Mouse (Mus musculus): Measurements from ENCODE around the gene Gm49405.

Gene Gm49405

GRCm38 (mm10) chr19:3988066-3988465, 12.4 kb upstream of the Gm49405 start:
- no peak for DNase-seq

DNA sequence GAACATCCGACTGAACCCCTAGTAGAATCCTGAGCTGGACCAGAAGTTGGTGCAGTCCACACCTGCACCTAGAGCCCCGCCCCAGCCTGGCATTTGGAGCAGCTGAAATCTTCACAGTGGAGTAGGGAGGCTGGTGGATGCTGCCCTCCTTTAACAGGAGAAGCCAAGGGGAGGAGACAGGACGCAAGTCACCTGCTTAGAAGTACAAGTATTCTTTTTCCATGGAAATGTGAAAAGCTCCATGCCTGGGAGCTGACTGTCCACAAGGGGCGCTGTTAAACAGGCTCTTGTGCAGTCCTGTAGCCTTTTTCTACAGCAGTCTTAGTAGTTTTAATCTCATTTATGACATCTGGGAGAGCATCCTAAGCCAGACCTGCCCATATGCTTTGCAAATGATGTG, 11.7 kb upstream of the Gm49405 start:
- no peak for DNase-seq

GRCm38 (mm10) chr19:3990804-3991203, 9.6 kb upstream of the Gm49405 start:
- no peak for DNase-seq

DNA sequence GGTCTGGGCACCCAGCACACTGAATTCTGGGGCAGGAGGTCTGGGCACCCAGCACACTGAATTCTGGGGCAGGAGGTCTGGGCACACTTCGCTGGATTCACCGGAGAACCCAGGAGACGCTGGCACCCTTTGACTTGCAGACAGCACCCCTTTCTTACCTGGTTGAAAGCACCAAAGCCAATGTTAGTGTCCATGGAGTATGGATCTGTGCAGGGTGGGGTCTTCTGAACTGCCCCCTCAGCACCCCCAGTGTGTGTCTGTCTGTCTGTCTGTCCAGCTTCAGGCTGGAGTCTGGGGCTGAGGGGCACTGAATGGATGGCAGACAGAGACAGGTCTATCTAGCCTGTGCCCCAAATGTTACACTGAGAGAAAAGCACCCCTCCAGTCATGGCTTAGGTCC, 8.9 kb upstream of the Gm49405 start:
- DNase-seq, result no peak

- no peak for DNase-seq
Observed at GRCm38 (mm10) chr19:3991966-3992365, 8.5 kb upstream of the Gm49405 start.

DNA sequence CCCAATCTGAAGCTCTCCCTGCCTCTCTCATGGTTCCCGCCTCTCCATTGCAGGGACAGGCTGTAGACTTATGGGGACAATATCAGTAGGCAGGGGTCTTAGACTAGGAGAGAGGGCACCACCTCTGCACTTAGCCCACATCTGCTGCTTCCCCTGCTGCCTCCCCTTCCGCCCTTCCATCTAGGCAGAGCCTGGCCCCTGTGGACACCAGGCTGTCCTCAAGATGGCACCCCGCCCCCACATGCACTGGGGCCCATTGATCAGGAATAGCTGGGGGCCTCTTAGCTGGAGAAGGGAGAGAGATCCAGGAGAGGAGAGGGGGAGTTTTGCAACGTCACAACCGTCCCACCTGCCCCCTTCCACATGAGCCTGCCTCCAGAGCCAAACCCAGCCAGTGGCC, 8.0 kb upstream of the Gm49405 start, which contains the start of gene Tbx10:
Gene Tbx10 (plus strand): TSS at position 337 of the 400 bp plus-strand sequence.
- DNase-seq, result no peak

- no peak for DNase-seq
Observed at GRCm38 (mm10) chr19:3994932-3995331, 5.5 kb upstream of the Gm49405 start.

GRCm38 (mm10) chr19:3995505-3995904, 4.9 kb upstream of the Gm49405 start:
- DNase-seq, result no peak

- DNase-seq, result no peak
Observed at GRCm38 (mm10) chr19:3996106-3996505, 4.3 kb upstream of the Gm49405 start.

GRCm38 (mm10) chr19:3996747-3997146, 3.7 kb upstream of the Gm49405 start:
- DNase-seq, result no peak

GRCm38 (mm10) chr19:3997231-3997630, 3.2 kb upstream of the Gm49405 start:
- DNase-seq, result no peak

GRCm38 (mm10) chr19:3998335-3998734, 2.1 kb upstream of the Gm49405 start:
- DNase-seq, result no peak

DNA sequence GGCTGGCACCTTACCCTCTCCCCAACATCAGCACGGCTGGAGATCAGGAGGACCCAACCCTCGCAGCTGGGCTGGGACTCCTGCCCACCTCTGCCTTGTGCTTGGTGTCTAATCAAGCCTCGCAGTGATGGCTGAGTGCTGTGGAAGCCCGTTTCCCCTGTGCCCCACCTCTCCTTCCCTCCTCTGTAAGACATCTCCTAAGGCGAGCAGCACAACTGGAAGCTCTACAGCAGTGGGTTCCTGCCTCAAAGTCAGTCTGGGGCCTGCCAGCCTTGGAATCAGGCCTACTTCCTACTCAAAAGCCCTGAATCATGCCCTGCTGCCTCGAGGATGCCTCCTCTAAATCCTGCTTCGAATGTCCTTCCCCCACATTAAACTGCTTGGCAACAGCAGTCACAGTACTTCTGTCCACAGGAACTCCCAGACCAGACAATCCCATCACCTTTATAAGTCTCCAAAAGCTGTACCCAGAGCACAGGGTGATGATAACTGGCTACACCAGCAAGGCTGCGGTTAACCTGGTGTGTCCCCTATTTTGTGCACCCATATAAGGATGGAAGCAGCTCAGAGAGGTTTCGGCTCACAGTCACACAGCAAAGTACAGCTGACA, 1.2 kb upstream of the Gm49405 start:
- no peak for DNase-seq

DNA sequence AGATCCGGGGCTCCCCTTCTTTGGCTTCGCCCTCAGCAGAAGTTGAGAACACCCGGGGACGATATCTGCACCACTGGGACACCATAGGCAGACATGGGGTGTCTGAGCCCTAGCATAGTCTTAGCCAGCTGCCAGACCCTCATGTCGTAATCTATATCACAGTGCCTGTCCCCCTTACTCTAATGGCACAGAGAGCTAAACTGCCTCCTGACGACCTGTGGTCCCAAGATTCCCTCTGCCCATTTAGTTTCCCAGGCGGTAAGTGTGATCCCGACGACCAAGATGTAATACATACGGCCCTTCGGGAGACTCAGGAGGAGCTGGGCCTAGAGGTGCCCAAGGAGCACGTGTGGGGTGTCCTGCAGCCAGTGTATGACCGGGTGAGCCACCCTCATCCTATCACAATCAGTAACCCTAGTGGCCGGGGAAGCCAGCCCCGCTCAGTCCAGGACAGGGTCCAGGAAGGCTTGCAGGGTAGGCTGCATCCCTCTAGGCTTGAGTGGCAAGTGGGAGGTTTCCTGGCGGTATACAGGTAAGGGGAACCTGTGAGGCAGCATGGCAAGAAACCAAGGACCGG, 611 bp downstream of the Gm49405 start:
- no peak for DNase-seq

GRCm38 (mm10) chr19:4001752-4002151, 1.3 kb downstream of the Gm49405 start:
- no peak for DNase-seq

DNA sequence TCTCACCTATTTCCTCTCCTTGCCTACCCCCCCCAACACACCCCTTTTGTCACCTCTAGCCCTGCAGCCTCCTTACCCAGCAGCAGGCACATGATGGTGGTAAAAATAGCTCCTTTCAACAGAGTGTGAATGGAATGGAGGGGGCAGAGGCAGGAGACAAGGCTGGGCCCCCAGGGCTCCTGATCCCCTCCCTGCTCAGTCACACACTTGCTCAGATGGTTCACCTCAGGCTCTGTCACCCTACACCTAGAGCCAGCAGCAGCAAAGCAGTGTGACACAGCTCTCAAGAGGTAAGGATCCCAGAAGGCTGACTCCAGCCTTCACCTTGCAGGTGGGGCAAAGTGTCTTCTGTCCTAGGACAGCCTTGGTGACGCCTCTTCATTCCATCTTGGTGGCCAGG, 2.7 kb downstream of the Gm49405 start, which contains the start of gene Doc2g:
Gene Doc2g (plus strand): TSS at position 202 of the 400 bp plus-strand sequence.
- no peak for DNase-seq

DNA sequence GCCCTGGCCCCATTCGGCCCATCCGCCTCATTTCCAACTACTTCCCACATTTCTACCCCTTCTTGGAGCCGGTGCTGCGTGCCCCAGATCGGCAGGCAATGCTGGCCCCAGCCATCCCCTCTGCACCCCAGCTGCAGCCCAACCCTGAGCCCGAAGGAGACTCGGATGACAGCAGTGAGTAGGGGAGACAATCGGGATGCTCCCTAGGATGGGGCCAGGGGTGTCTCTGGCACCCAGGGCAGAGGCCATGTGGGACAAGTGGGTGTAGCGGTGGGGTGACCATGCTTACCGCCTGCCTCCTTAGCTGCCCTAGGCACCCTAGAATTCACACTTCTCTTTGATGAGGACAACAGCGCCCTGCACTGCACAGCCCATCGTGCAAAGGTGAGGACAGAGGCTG, 3.2 kb downstream of the Gm49405 start:
- DNase-seq, result no peak

DNA sequence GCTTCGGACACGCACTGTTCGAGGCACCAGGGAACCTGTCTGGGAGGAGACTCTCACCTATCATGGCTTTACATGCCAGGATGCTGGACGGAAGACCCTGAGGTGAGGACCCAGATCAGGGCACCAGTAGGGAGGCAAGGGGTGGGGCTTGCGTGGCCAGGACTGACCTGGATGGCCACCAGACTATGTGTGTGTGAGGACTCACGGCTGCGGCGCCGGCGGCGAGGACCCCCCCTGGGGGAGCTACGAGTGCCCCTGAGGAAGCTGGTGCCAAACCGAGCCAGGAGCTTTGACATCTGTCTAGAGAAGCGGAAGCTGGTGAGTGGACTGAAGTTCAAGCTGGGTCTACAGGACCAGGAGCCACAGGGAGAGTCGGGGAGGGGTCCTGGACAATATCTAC, 3.9 kb downstream of the Gm49405 start:
- no peak for DNase-seq

GRCm38 (mm10) chr19:4005091-4005490, 4.7 kb downstream of the Gm49405 start:
- no peak for DNase-seq

DNA sequence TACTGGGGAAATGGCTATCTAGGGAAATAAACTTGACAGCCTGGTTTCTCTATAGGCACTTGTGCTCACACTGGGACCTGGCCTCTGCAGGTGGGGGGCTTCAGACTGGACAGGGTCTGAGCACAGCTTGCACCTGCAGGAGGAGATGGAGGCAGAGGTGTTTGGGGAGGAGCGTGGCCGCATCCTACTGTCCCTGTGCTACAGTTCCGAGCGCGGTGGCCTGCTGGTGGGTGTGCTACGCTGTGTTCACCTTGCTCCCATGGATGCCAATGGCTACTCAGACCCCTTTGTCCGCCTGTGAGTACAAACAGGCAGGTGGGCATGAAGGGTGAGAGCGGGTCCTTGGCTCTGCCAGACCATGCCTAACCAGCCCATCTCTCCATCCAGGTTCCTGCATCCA, 5.5 kb downstream of the Gm49405 start:
- no peak for DNase-seq

GRCm38 (mm10) chr19:4011086-4011485, 10.7 kb downstream of the Gm49405 start:
- DNase-seq, result no peak

GRCm38 (mm10) chr19:4012432-4013022, 12.1 kb downstream of the Gm49405 start, which contains the start of gene Ndufv1:
Gene Ndufv1 (minus strand): TSS chr19:4012806.
- peak; percentile 96 for DNase-seq

DNA sequence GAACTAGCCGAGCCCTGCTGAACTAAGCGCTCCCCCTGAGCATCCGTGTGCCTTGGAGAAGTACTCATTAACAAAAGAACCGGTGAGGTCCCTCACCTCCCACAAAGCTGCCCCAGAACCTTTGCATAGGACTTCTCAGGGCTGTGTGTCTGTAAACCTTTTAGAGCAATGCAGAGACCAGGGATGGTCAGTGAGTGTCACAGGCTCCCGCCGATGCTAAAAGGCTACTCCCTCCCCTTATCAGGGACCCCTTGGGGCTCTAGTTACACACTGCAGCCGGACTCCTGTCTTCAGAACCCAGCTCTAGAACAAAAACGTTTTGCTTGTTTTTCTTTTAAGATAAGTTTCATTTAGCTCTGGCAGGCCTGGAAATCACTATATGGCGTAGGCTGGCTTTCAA, 12.6 kb downstream of the Gm49405 start:
- no peak for DNase-seq

GRCm38 (mm10) chr19:4014802-4015201, 14.4 kb downstream of the Gm49405 start:
- no peak for DNase-seq

- DNase-seq, result no peak
Observed at GRCm38 (mm10) chr19:4015635-4016034, 15.2 kb downstream of the Gm49405 start.
